Mouse (Mus musculus) cerebellum, postnatal 4 days (tissue): Measurements from ENCODE around the gene Rnf220.
A peak's percentile ranks its signal among the peaks of the same experiment; 100 is the strongest.

Experiments
- DNase-seq, 2 experiments: peaks; one replicate each; pipeline ENCODE4 v3.0.0; 2022; ENCODE audit warnings: low spot score in 2 of 2, mixed read lengths in 1 of 2

Rnf220 gene

GRCm38 (mm10) chr4:117302027-117302806 is 194.6 kb downstream of the Rnf220 start:
- DNase-seq = no peak

GRCm38 (mm10) chr4:117299921-117300320 is 196.9 kb downstream of the Rnf220 start:
- no peak for DNase-seq

- no peak for DNase-seq
Observed at GRCm38 (mm10) chr4:117297819-117298218, 199.0 kb downstream of the Rnf220 start.

GRCm38 (mm10) chr4:117296849-117297593 is 199.8 kb downstream of the Rnf220 start:
- no peak for DNase-seq

GRCm38 (mm10) chr4:117291696-117292095 is 205.2 kb downstream of the Rnf220 start:
- no peak for DNase-seq

- peak; percentile 56 to 71 for DNase-seq
Observed at GRCm38 (mm10) chr4:117288927-117289801, 207.7 kb downstream of the Rnf220 start.

- DNase-seq = no peak
Observed at GRCm38 (mm10) chr4:117288277-117288926, 208.4 kb downstream of the Rnf220 start.

GRCm38 (mm10) chr4:117284363-117284762 is 212.5 kb downstream of the Rnf220 start:
- DNase-seq = no peak

GRCm38 (mm10) chr4:117283271-117284191 is 213.3 kb downstream of the Rnf220 start:
- peak in 1 of 2 experiments; percentile 67 for DNase-seq

GRCm38 (mm10) chr4:117281090-117281845 is 215.6 kb downstream of the Rnf220 start:
- DNase-seq = no peak

- DNase-seq = no peak
Observed at GRCm38 (mm10) chr4:117280397-117280930, 216.4 kb downstream of the Rnf220 start.

- no peak for DNase-seq
Observed at GRCm38 (mm10) chr4:117279253-117279642, 217.6 kb downstream of the Rnf220 start.

GRCm38 (mm10) chr4:117278381-117279252 is 218.2 kb downstream of the Rnf220 start:
- DNase-seq = no peak

GRCm38 (mm10) chr4:117277687-117278086 is 219.2 kb downstream of the Rnf220 start:
- DNase-seq = no peak

- no peak for DNase-seq
Observed at GRCm38 (mm10) chr4:117277021-117277420, 219.8 kb downstream of the Rnf220 start.

- DNase-seq = no peak
Observed at GRCm38 (mm10) chr4:117276281-117276711, 220.6 kb downstream of the Rnf220 start.

- no peak for DNase-seq
Observed at GRCm38 (mm10) chr4:117274720-117275119, 222.1 kb downstream of the Rnf220 start.

- DNase-seq = no peak
Observed at GRCm38 (mm10) chr4:117272459-117272858, 224.4 kb downstream of the Rnf220 start.
